Mouse (Mus musculus) forebrain, embryonic 11.5 days (tissue): ENCODE data around the gene Ino80. TPM values are rescaled to one million over a fixed set of nuclear protein-coding genes. Genes with fewer than 3 reads are reported as not detected.

ENCODE experiments used
- ATAC-seq: fragments of 200-750 bp; cut with Nextera tagmentation; replicated peaks from 2 replicates; pipeline ENCODE4 v1.8.0; 2017; ENCODE audit warnings: moderate TSS enrichment; ENCODE audit not compliant: low FRiP score
- DNase-seq: peaks from one replicate; pipeline ENCODE4 v3.0.0-alpha.2; 2017; ENCODE audit warnings: low spot score
- H3K27ac ChIP-seq: fragments of 300-500 bp; sonication (generic); 2 replicates; pipeline ENCODE4 v1.5.1; 2014; ENCODE audit warnings: low read depth, low read length
- H3K27me3 ChIP-seq: fragments of 300-500 bp; sonication (generic); 2 replicates; pipeline ENCODE4 v1.6.1; 2014; ENCODE audit warnings: mild to moderate bottlenecking, low read length, mixed read lengths; ENCODE audit not compliant: control insufficient read depth, insufficient read depth
- H3K36me3 ChIP-seq: fragments of 300-500 bp; sonication (generic); 2 replicates; pipeline ENCODE4 v1.6.1; 2014; ENCODE audit warnings: mild to moderate bottlenecking, low read length, moderate library complexity, mixed read lengths; ENCODE audit not compliant: control insufficient read depth, insufficient read depth
- H3K4me1 ChIP-seq: fragments of 300-500 bp; sonication (generic); replicated peaks from 2 replicates; pipeline ENCODE4 v1.6.1; 2014; ENCODE audit warnings: low read length, mixed read lengths; ENCODE audit not compliant: control insufficient read depth, insufficient read depth
- H3K4me2 ChIP-seq: fragments of 300-500 bp; sonication (generic); 2 replicates; pipeline ENCODE4 v1.6.1; 2014; ENCODE audit warnings: low read depth, mild to moderate bottlenecking, low read length, moderate library complexity, mixed read lengths; ENCODE audit not compliant: severe bottlenecking
- H3K4me3 ChIP-seq: fragments of 300-500 bp; sonication (generic); 2 replicates; pipeline ENCODE4 v1.5.1; 2014; ENCODE audit warnings: low read depth, low read length
- H3K9ac ChIP-seq: fragments of 300-500 bp; sonication (generic); 2 replicates; pipeline ENCODE4 v1.6.1; 2014; ENCODE audit warnings: low read length
- H3K9me3 ChIP-seq: fragments of 300-500 bp; sonication (generic); 2 replicates; pipeline ENCODE4 v1.6.1; 2016; ENCODE audit warnings: low read length, mixed read lengths; ENCODE audit not compliant: control insufficient read depth
- WGBS: fragments of 180-500 bp; shearing (Covaris S2); extraction: QIAGEN DNeasy Blood & Tissue Kit; methylation state at CpG from one replicate; pipeline ENCODE4 v1.1.7; 2014; 5-methylcytosine and 5-hydroxymethylcytosine counted together
- polyA plus RNA-seq: library from polyadenylated mRNA; unstranded; fragments of >200 nt; fragmentation: Nextera tagmentation; extraction: Ambion mirVana; gene quantifications from 2 replicates; pipeline ENCODE4 v1.2.1, GENCODE M21; 2014

Gene Ino80
- polyA plus RNA-seq, 1 experiment from 2014 or later, result 6.5 TPM

- H3K36me3 ChIP-seq, result peaks cover 2% of the 10 kb centered on the region
- H3K4me2 ChIP-seq, result no peak overlapping the region
- ATAC-seq, result no peak
- no peaks in the 10 kb centered on the region for H3K27me3 ChIP-seq
- H3K27ac ChIP-seq, result no peak overlapping the region
- H3K4me1 ChIP-seq, result no peaks in the 10 kb centered on the region
- DNase-seq, result no peak
- no peak overlapping the region for H3K9ac ChIP-seq
- no peaks in the 10 kb centered on the region for H3K9me3 ChIP-seq
- no peak overlapping the region for H3K4me3 ChIP-seq
- WGBS, result 75% methylated on average over 1 of the region's 1 CpGs
These were observed 63.7 kb downstream of the Ino80 start for GRCm38 (mm10) chr2:119413819-119414218.

- Histone ChIP-seq H3K4me1 (no peaks in the 10 kb centered on the region), H3K27me3 (no peaks in the 10 kb centered on the region), H3K4me3 (no peak overlapping the region), H3K4me2 (no peak overlapping the region), H3K27ac (no peak overlapping the region), H3K9me3 (no peaks in the 10 kb centered on the region), H3K9ac (no peak overlapping the region), H3K36me3 (peaks cover 2% of the 10 kb centered on the region)
- DNase-seq, result no peak
- WGBS, result 76% methylated on average over 2 of the region's 2 CpGs
- no peak for ATAC-seq
These were observed 65.8 kb downstream of the Ino80 start for GRCm38 (mm10) chr2:119411674-119412073.

- Histone ChIP-seq H3K27ac (no peak overlapping the region), H3K4me3 (no peak overlapping the region), H3K9me3 (no peaks in the 10 kb centered on the region), H3K4me1 (no peaks in the 10 kb centered on the region), H3K9ac (no peak overlapping the region), H3K4me2 (no peak overlapping the region), H3K36me3 (peaks cover 2% of the 10 kb centered on the region), H3K27me3 (no peaks in the 10 kb centered on the region)
- ATAC-seq (no peak), DNase-seq (no peak)
- WGBS, result 90% methylated on average over 5 of the region's 5 CpGs
These were observed 66.5 kb downstream of the Ino80 start for GRCm38 (mm10) chr2:119411016-119411415.

- ATAC-seq, result no peak
- no peak overlapping the region for H3K9ac ChIP-seq
- peaks cover 2% of the 10 kb centered on the region for H3K36me3 ChIP-seq
- no peak overlapping the region for H3K4me2 ChIP-seq
- no peaks in the 10 kb centered on the region for H3K4me1 ChIP-seq
- H3K27ac ChIP-seq, result no peak overlapping the region
- H3K4me3 ChIP-seq, result no peak overlapping the region
- no peaks in the 10 kb centered on the region for H3K27me3 ChIP-seq
- H3K9me3 ChIP-seq, result no peaks in the 10 kb centered on the region
- DNase-seq, result no peak
These were observed 68.8 kb downstream of the Ino80 start for GRCm38 (mm10) chr2:119408733-119409132.

- no peak overlapping the region for H3K4me2 ChIP-seq
- H3K27ac ChIP-seq, result no peak overlapping the region
- H3K9me3 ChIP-seq, result no peaks in the 10 kb centered on the region
- 84% methylated on average over 8 of the region's 8 CpGs for WGBS
- no peaks in the 10 kb centered on the region for H3K27me3 ChIP-seq
- DNase-seq, result no peak
- no peak overlapping the region for H3K9ac ChIP-seq
- H3K4me1 ChIP-seq, result no peaks in the 10 kb centered on the region
- peaks cover 2% of the 10 kb centered on the region for H3K36me3 ChIP-seq
- no peak overlapping the region for H3K4me3 ChIP-seq
- ATAC-seq, result no peak
These were observed 69.2 kb downstream of the Ino80 start for GRCm38 (mm10) chr2:119408278-119408677.

GRCm38 (mm10) chr2:119399313-119399712 is 78.2 kb downstream of the Ino80 start:
- H3K36me3 ChIP-seq, result no peaks in the 10 kb centered on the region

GRCm38 (mm10) chr2:119398665-119399064 is 78.8 kb downstream of the Ino80 start:
- Histone ChIP-seq H3K9me3 (no peaks in the 10 kb centered on the region), H3K4me2 (no peak overlapping the region), H3K36me3 (no peaks in the 10 kb centered on the region), H3K4me3 (no peak overlapping the region), H3K4me1 (no peaks in the 10 kb centered on the region), H3K27ac (no peak overlapping the region), H3K27me3 (no peaks in the 10 kb centered on the region), H3K9ac (no peak overlapping the region)
- ATAC-seq (no peak), DNase-seq (no peak)
- 89% methylated on average over 1 of the region's 1 CpGs for WGBS

More at GRCm38 (mm10) chr2:119399313-119399712, 78.2 kb downstream of the Ino80 start:
- no peaks in the 10 kb centered on the region for H3K4me1 ChIP-seq
- H3K27ac ChIP-seq, result no peak overlapping the region
- H3K27me3 ChIP-seq, result no peaks in the 10 kb centered on the region
- no peak overlapping the region for H3K4me2 ChIP-seq
- H3K9me3 ChIP-seq, result no peaks in the 10 kb centered on the region
- H3K4me3 ChIP-seq, result no peak overlapping the region
- DNase-seq, result no peak
- no peak for ATAC-seq
- H3K9ac ChIP-seq, result no peak overlapping the region

GRCm38 (mm10) chr2:119398252-119398651 is 79.2 kb downstream of the Ino80 start:
- no peaks in the 10 kb centered on the region for H3K4me1 ChIP-seq
- no peak overlapping the region for H3K4me2 ChIP-seq
- no peak overlapping the region for H3K4me3 ChIP-seq
- WGBS, result 90% methylated on average over 5 of the region's 5 CpGs
- no peak overlapping the region for H3K27ac ChIP-seq
- no peak overlapping the region for H3K9ac ChIP-seq
- no peaks in the 10 kb centered on the region for H3K36me3 ChIP-seq
- no peak for ATAC-seq
- no peaks in the 10 kb centered on the region for H3K27me3 ChIP-seq
- no peak for DNase-seq
- H3K9me3 ChIP-seq, result no peaks in the 10 kb centered on the region

GRCm38 (mm10) chr2:119389992-119390391 is 87.5 kb downstream of the Ino80 start:
- Histone ChIP-seq H3K27me3 (no peaks in the 10 kb centered on the region), H3K9ac (no peak overlapping the region), H3K4me3 (no peak overlapping the region), H3K4me1 (no peaks in the 10 kb centered on the region), H3K27ac (no peak overlapping the region), H3K9me3 (no peaks in the 10 kb centered on the region), H3K4me2 (no peak overlapping the region), H3K36me3 (no peaks in the 10 kb centered on the region)
- 94% methylated on average over 4 of the region's 4 CpGs for WGBS
- DNase-seq (no peak), ATAC-seq (no peak)
